Mouse (Mus musculus): Measurements from ENCODE around the gene H2-T23.
A peak's percentile ranks its signal among the peaks of the same experiment; 100 is the strongest.
"Not testable (repeated sequence)": the region's sequence is repeated elsewhere in the genome, so short reads cannot be mapped to it uniquely, and the experiment has no call there.

Gene H2-T23

DNA sequence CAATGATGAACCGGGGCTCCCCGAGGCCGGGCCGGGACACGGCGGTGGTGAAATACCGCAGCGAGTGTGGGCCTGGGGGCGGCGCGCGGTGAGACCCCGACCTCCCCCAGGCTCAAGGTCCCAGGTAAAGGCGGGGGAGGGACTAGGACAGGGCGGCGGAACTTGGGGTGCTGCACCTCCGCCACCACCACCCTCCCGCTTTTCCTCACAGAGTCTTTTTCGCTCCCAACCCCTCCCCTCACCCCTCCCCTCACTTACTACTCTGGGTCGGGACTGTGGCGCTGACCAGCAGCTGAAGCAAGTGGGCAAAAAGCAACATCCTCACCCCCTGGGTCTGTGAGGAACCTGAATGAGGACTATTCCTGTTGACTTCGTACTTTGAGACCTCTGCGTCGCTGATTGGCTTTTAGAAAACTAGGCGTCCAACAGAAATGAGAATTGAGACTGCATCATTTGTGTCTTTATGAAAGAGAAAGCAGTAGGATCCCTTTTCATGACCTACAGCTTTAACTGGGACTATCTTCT, at the start of gene H2-T23:
H2-T23 (minus strand) TSS at position 505 of the 525 bp plus-strand sequence.
- not testable (repeated sequence) for DNase-seq

- not testable (repeated sequence) for DNase-seq
Observed at GRCm38 (mm10) chr17:36081901-36082300, 49.2 kb upstream of the H2-T23 start.

- peak; percentile 49 for DNase-seq
Observed at GRCm38 (mm10) chr17:36060829-36061228, 28.2 kb upstream of the H2-T23 start.

- DNase-seq: not testable (repeated sequence)
Observed at GRCm38 (mm10) chr17:36058362-36058761, 25.7 kb upstream of the H2-T23 start, which contains the start of gene Gm11127. TSS of gene Gm11127 (minus strand) at chr17:36058371.

GRCm38 (mm10) chr17:36057927-36058326, 25.3 kb upstream of the H2-T23 start:
- not testable (repeated sequence) for DNase-seq

GRCm38 (mm10) chr17:36043286-36043685, 10.6 kb upstream of the H2-T23 start:
- no peak for DNase-seq

DNA sequence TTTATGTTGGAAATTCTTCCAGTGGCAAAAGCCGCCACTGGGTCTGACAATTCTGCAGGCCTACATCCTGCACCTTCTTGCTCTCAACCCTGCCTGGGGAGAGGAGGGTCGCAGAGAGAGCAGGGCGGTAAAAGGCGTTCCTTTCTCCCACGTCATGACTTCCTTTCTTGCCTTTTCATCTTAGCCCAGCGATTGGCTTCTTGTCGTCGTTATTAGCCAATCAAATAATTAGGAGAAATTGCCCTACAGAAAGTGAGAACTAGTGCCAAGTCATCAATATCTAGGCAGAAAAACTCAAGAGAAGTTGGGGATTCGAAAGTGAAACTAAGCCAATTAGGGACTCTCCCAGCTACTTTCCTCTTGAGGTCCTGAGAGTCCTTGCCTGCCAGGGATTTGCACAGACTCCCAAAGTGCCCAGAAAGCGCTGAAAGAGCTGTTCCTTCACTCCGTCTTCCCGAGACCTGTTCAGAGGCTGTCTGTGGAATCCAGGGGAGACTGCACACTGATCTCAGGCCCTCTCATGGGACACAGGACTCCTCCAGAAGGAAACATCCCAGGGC, 10.0 kb upstream of the H2-T23 start, which contains the start of the genes H2-T22 and Gm6034:
H2-T22 (minus strand) TSS at position 138 of the 560 bp plus-strand sequence.
Gm6034 (plus strand) TSS at position 352 of the 560 bp plus-strand sequence.
- DNase-seq: peak; percentile 72

- DNase-seq: not testable (repeated sequence)
Observed at GRCm38 (mm10) chr17:36042055-36042454, 9.4 kb upstream of the H2-T23 start.

- DNase-seq: not testable (repeated sequence)
Observed at GRCm38 (mm10) chr17:36040604-36041003, 7.9 kb upstream of the H2-T23 start.

GRCm38 (mm10) chr17:36036126-36036525, 3.5 kb upstream of the H2-T23 start:
- DNase-seq: not testable (repeated sequence)

DNA sequence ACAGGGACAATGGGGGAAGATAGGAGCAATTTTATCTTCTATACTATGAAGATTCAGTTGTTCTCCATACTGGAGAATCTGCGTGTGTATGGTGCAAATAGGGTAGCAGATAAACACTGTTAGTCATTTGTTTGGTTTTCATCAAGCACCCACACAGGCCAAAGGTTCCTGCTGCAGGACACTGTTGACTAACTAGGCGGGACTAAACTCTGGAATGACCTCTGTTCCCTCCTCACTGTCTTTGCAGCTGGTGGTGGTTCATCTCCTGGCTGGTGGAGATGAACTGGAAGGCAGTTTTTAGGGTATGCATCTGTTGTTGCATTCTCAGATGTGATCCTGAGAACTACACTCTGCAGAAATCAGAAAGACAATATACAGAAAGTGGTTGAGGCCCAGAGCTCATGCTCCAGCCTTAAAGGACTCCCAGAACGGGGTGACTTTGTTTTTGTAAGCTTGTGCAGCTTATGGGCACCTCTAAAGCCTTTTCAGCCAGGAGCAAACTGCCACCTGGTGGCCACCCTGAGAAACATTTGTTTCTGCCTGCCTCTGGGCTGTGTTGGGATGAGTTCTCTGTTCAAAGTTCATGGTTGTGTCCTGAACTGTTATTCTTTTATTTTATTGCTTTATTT, 2.5 kb upstream of the H2-T23 start:
- peak; percentile 51 for DNase-seq

GRCm38 (mm10) chr17:36034524-36034923, 1.9 kb upstream of the H2-T23 start:
- not testable (repeated sequence) for DNase-seq

DNA sequence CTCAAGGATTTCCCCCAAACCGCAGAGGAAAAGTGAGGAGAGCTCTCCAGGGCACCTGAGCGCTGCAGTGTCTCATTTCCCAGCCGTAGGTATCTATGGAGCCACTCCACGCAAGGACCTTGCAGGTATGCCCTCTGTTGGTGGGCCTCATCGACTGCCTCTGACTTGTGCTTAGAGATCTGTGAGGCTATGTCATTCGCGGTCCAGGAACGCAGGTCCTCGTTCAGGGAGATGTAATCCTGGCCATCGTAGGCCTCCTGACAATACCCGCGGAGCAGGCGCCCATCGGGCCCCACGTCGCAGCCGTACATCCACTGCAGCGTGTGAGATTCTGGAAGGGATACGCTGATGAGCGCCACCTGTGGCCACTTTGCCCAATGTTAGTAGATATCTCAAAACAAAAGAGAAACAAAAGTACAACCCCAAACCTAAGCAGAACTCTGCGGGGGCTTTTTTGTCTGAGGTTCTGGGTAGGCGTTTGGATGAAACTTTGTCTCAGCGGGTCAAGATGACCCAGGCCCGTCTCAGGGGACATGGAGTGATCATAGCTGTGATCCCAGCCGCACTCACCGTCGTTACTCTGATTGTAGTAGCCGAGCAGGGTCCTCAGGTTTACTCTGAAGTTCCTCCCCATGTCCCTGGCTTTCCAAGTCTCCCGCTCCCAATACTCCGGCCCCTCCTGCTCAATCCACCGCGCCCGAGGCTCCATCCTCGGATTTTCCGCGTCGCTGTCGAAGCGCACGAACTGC, 898 bp downstream of the H2-T23 start:
- DNase-seq: not testable (repeated sequence)

GRCm38 (mm10) chr17:36030703-36031582, 1.7 kb downstream of the H2-T23 start:
- not testable (repeated sequence) for DNase-seq

- not testable (repeated sequence) for DNase-seq
Observed at GRCm38 (mm10) chr17:36030046-36030702, 2.5 kb downstream of the H2-T23 start.

- no peak for DNase-seq
Observed at GRCm38 (mm10) chr17:36028879-36029619, 3.6 kb downstream of the H2-T23 start.

DNA sequence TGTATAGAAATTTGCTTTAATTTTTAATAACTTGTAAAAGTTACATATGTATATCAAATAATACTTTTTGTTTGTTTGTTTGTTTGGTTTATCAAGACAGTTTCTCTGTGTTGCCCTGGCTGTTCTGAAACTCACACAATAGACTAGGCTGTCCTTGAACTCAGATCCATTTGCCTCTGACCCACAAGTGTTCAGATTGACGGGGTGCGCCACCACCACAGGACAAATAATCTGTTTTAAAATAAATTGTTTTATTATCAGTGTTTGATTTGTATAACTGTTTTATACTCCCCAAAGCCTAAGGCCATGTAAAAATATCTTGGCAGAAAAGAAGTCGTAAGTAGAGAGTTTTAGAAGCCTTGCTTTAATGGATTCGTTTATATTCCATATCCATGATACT, 5.0 kb downstream of the H2-T23 start:
- DNase-seq: no peak

DNA sequence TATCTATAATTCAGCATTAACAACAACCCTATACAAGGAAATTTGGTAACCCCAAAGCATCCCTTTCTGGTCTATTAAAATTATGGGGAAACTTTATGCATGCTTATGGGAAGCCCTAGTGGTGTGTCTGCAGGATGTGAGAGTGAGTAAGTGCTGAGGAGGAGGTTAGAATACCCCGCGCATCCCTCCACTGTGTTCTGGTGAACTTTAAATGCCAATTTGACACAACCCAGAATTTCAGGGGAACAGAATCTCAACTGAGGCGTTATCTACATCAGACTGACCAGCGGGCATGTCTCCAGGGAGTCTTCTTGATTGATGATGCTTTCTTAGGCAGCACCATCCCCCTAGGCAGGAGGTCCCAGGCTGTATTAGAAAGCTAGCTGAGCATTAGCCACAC, 6.8 kb downstream of the H2-T23 start:
- no peak for DNase-seq

GRCm38 (mm10) chr17:36025197-36025596, 7.5 kb downstream of the H2-T23 start:
- DNase-seq: no peak

GRCm38 (mm10) chr17:36023710-36024654, 8.7 kb downstream of the H2-T23 start:
- DNase-seq: no peak

Data from cerebellum, adult 11-12 months (tissue).